In the genomic region with DNA sequence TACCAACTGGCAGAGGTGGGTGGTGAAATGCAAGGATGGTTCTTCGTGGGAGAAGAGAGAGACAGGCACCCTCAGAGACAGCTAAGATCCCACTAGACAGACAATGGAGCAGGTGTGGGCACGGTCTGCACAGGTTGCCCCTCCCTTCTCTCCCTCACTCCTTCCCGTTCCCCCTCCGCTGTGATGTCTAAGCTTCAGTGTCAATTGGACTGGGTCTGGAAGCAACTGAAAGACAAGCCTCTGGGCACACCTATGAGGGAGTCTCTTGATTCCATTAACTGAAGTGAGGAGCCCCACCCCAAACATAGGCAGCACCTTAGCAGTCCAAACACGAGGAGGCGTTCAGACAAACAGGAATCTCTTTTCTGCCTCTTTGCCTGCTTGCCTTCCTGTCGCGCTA, we compare ENCODE assay signal across 17 mouse cellular contexts.
A peak's percentile ranks its signal among the peaks of the same experiment; 100 is the strongest.
DNase-seq lines count a peak whose midpoint lies in the region; ATAC-seq and TF ChIP-seq lines count a peak whose summit lies in the region.
"Had no signal": no experiment of that assay in that cellular context is flagged by ENCODE, and none has a peak within 500 bp of the region (broad histone marks: within the 10 kb centered on the region; RNA-seq: fewer than 3 reads in every experiment).

No protein-coding gene starts in this region.

- H3K4me1 ChIP-seq in forebrain, embryonic 11.5 days (replicated peaks; ENCODE audit: control insufficient read depth, insufficient read depth, low read length), result no peaks in the 10 kb centered on the region
- peaks cover 9% of the 10 kb centered on the region; the same call in 1 of the 2 replicates for H3K4me1 ChIP-seq in forebrain, postnatal 0 days (ENCODE audit: insufficient read depth)
- H3K4me1 ChIP-seq: heart, embryonic 10.5 days had no signal

- ATAC-seq in forebrain, embryonic 11.5 days (replicated peaks; ENCODE audit: low FRiP score), result no peak
- no peak for ATAC-seq in forebrain, postnatal 0 days
- ATAC-seq: forebrain, embryonic 14.5 days had no signal

- no peak overlapping the region for H3K9ac ChIP-seq in forebrain, embryonic 11.5 days (ENCODE audit: low read length)
- no peak overlapping the region for H3K9ac ChIP-seq in forebrain, postnatal 0 days
- H3K9ac ChIP-seq: hindbrain, embryonic 13.5 days had no signal

- peak; percentile 31 for DNase-seq in forebrain, embryonic 11.5 days (ENCODE audit: low spot score)
- no peak for DNase-seq in forebrain, postnatal 0 days
- peak; percentile 1 to 6 for DNase-seq in layer of hippocampus, postnatal 10 days (ENCODE audit: low spot score in 2 of 2)
- no peak for DNase-seq in layer of hippocampus, postnatal 36 days
- peak; percentile 31 for DNase-seq in testis, postnatal 10 days (ENCODE audit: low spot score)
- DNase-seq in testis, postnatal 14 days (ENCODE audit: low spot score), result no peak
- DNase-seq in adrenal gland, postnatal 4 days (ENCODE audit: low spot score in 2 of 2), result no peak
- DNase-seq: adrenal gland, postnatal 10 days; cerebellum, adult 11-12 months; cerebellum, adult 9-10 months; gastrocnemius, postnatal 36 days; heart, adult 18-20 months; heart, postnatal 10 days had no signal

- H3K36me3 ChIP-seq in forebrain, embryonic 11.5 days (ENCODE audit: control insufficient read depth, insufficient read depth, low read length), result no peaks in the 10 kb centered on the region
- no peaks in the 10 kb centered on the region for H3K36me3 ChIP-seq in forebrain, postnatal 0 days (ENCODE audit: insufficient read depth)
- H3K36me3 ChIP-seq: embryonic facial prominence, embryonic 10.5 days; heart, embryonic 10.5 days; hindbrain, embryonic 13.5 days had no signal

- no peak overlapping the region for H3K4me2 ChIP-seq in forebrain, embryonic 11.5 days (ENCODE audit: low read depth, low read length, severe bottlenecking)
- H3K4me2 ChIP-seq in forebrain, postnatal 0 days (ENCODE audit: low read depth), result no peak overlapping the region
- H3K4me2 ChIP-seq: hindbrain, embryonic 13.5 days had no signal

- H3K4me3 ChIP-seq in forebrain, embryonic 11.5 days (ENCODE audit: low read depth, low read length), result no peak overlapping the region
- H3K4me3 ChIP-seq in forebrain, postnatal 0 days (ENCODE audit: low read depth, low read length), result no peak overlapping the region
- H3K4me3 ChIP-seq: embryonic facial prominence, embryonic 10.5 days; heart, embryonic 10.5 days; hindbrain, embryonic 13.5 days had no signal

- WGBS in forebrain, embryonic 11.5 days, result 82% methylated on average over 8 of the region's 8 CpGs
- 87% methylated on average over 8 of the region's 8 CpGs for WGBS in forebrain, postnatal 0 days

- TF ChIP-seq CTCF in forebrain, postnatal 0 days (IDR thresholded peaks at IDR 0.05; ENCODE audit: low read depth), result no peak

- no peak overlapping the region for H3K27ac ChIP-seq in forebrain, embryonic 11.5 days (ENCODE audit: low read depth, low read length)
- H3K27ac ChIP-seq in forebrain, postnatal 0 days (ENCODE audit: low read depth, low read length), result no peak overlapping the region
- H3K27ac ChIP-seq: embryonic facial prominence, embryonic 10.5 days; heart, embryonic 10.5 days; hindbrain, embryonic 13.5 days had no signal

- no peaks in the 10 kb centered on the region for H3K27me3 ChIP-seq in forebrain, embryonic 11.5 days (ENCODE audit: control insufficient read depth, insufficient read depth, low read length)
- no peaks in the 10 kb centered on the region for H3K27me3 ChIP-seq in forebrain, postnatal 0 days (ENCODE audit: insufficient read depth, low read length)
- H3K27me3 ChIP-seq: hindbrain, embryonic 13.5 days had no signal

- H3K9me3 ChIP-seq in forebrain, embryonic 11.5 days (ENCODE audit: control insufficient read depth, low read length), result no peaks in the 10 kb centered on the region
- H3K9me3 ChIP-seq in forebrain, postnatal 0 days (ENCODE audit: low read length), result no peaks in the 10 kb centered on the region
- H3K9me3 ChIP-seq: embryonic facial prominence, embryonic 10.5 days; heart, embryonic 10.5 days; hindbrain, embryonic 13.5 days had no signal

Comparison
In these comparisons a context has a peak if more than half of its experiments do, and no peak if none do; other contexts are left out.
1. DNase-seq: peak in forebrain, embryonic 11.5 days (single experiment), layer of hippocampus, postnatal 10 days (2 of 2) and testis, postnatal 10 days (single experiment); none in forebrain, postnatal 0 days (single experiment), layer of hippocampus, postnatal 36 days (0 of 2), testis, postnatal 14 days (single experiment) and adrenal gland, postnatal 4 days (0 of 2).